Mouse (Mus musculus) neural tube, embryonic 15.5 days (tissue): ENCODE data around the gene Tmem210. TPM values are rescaled to one million over a fixed set of nuclear protein-coding genes. Genes with fewer than 3 reads are reported as not detected.

Experiments used
- ATAC-seq: fragments of 200-750 bp; cut with Nextera tagmentation; 2 replicates; pipeline ENCODE4 v1.8.0; 2017; ENCODE audit warnings: mild to moderate bottlenecking, moderate TSS enrichment, moderate library complexity; ENCODE audit not compliant: low FRiP score
- H3K27ac ChIP-seq: fragments of 300-500 bp; sonication (generic); replicated peaks from 2 replicates; pipeline ENCODE4 v1.5.1; 2015; ENCODE audit warnings: mild to moderate bottlenecking, inconsistent platforms
- H3K27me3 ChIP-seq: fragments of 300-500 bp; sonication (generic); replicated peaks from 2 replicates; pipeline ENCODE4 v1.6.1; 2015; ENCODE audit warnings: inconsistent platforms
- H3K36me3 ChIP-seq: fragments of 300-500 bp; sonication (generic); 2 replicates; pipeline ENCODE4 v1.6.1; 2015; ENCODE audit warnings: inconsistent platforms
- H3K4me1 ChIP-seq: fragments of 300-500 bp; sonication (generic); 2 replicates; pipeline ENCODE4 v1.6.1; 2015; ENCODE audit warnings: inconsistent platforms
- H3K4me2 ChIP-seq: fragments of 300-500 bp; sonication (generic); 2 replicates; pipeline ENCODE4 v1.6.1; 2015; ENCODE audit warnings: inconsistent platforms, mild to moderate bottlenecking, moderate library complexity
- H3K4me3 ChIP-seq: fragments of 300-500 bp; sonication (generic); replicated peaks from 2 replicates; pipeline ENCODE4 v1.5.1; 2015; ENCODE audit warnings: mild to moderate bottlenecking, inconsistent platforms
- H3K9ac ChIP-seq: fragments of 300-500 bp; sonication (generic); replicated peaks from 2 replicates; pipeline ENCODE4 v1.6.1; 2015; ENCODE audit warnings: mild to moderate bottlenecking, inconsistent platforms
- H3K9me3 ChIP-seq: fragments of 300-500 bp; sonication (generic); replicated peaks from 2 replicates; pipeline ENCODE4 v1.6.1; 2016; ENCODE audit warnings: inconsistent platforms
- WGBS: fragments of 180-500 bp; shearing (Covaris S2); methylation state at CpG from one replicate; pipeline ENCODE4 v1.1.7; 2015; ENCODE audit warnings: mixed read lengths; 5-methylcytosine and 5-hydroxymethylcytosine counted together
- polyA plus RNA-seq: library from polyadenylated mRNA; unstranded; fragments of >200 nt; fragmentation: Nextera tagmentation; extraction: Ambion mirVana; gene quantifications from 2 replicates; pipeline ENCODE4 v1.2.1, GENCODE M21; 2015

The Tmem210 gene
- polyA plus RNA-seq, 1 experiment from 2014 or later = not detected

GRCm38 (mm10) chr2:25326036-25326435, 38.1 kb downstream of the Tmem210 start:
- H3K4me1 ChIP-seq = peaks cover under 1% of the 10 kb centered on the region; the same call in 1 of the 2 replicates
- WGBS = 83% methylated on average over 2 of the region's 2 CpGs
- no peaks in the 10 kb centered on the region for H3K36me3 ChIP-seq
- no peak for ATAC-seq
- H3K9ac ChIP-seq = no peak overlapping the region
- peaks cover 18% of the 10 kb centered on the region for H3K27me3 ChIP-seq
- H3K9me3 ChIP-seq = no peaks in the 10 kb centered on the region
- H3K4me3 ChIP-seq = no peak overlapping the region
- H3K27ac ChIP-seq = no peak overlapping the region
- H3K4me2 ChIP-seq = no peak overlapping the region

GRCm38 (mm10) chr2:25328440-25328839, 40.5 kb downstream of the Tmem210 start:
- Histone ChIP-seq H3K4me3 (no peak overlapping the region), H3K4me1 (peaks cover 14% of the 10 kb centered on the region), H3K36me3 (no peaks in the 10 kb centered on the region), H3K4me2 (no peak overlapping the region), H3K27ac (no peak overlapping the region), H3K27me3 (no peaks in the 10 kb centered on the region; the same call in 1 of the 2 replicates), H3K9me3 (no peaks in the 10 kb centered on the region), H3K9ac (no peak overlapping the region)
- 30% methylated on average over 7 of the region's 7 CpGs for WGBS
- ATAC-seq = no peak

- whole genome bisulfite sequencing = 60% methylated on average over 9 of the region's 9 CpGs
- H3K27ac ChIP-seq = no peak overlapping the region
- peak overlapping the region; percentile 77 for H3K4me2 ChIP-seq
- H3K9ac ChIP-seq = peak overlapping the region; percentile 67; the same call in 1 of the 2 replicates
- H3K4me1 ChIP-seq = peaks cover 33% of the 10 kb centered on the region
- peak overlapping the region; percentile 72 for H3K4me3 ChIP-seq
- no peak for ATAC-seq
- H3K27me3 ChIP-seq = no peaks in the 10 kb centered on the region; the same call in 1 of the 2 replicates
- H3K9me3 ChIP-seq = no peaks in the 10 kb centered on the region
- peaks cover 26% of the 10 kb centered on the region for H3K36me3 ChIP-seq
Observed at GRCm38 (mm10) chr2:25331470-25331869, 43.5 kb downstream of the Tmem210 start.

GRCm38 (mm10) chr2:25332286-25333160, 44.6 kb downstream of the Tmem210 start, which contains the start of gene Man1b1:
Man1b1 (plus strand) TSS chr2:25332338.
- H3K4me3 ChIP-seq = peak within 1 kb of the TSS; percentile 72
- ATAC-seq = peak; percentile 99
- under 1% methylated on average over 76 of the region's 78 CpGs for WGBS
- H3K36me3 ChIP-seq = peaks cover 36% of the 10 kb centered on the region
- H3K9me3 ChIP-seq = no peaks in the 10 kb centered on the region
- H3K27me3 ChIP-seq = no peaks in the 10 kb centered on the region
- peak within 1 kb of the TSS; percentile 79 for H3K9ac ChIP-seq
- peak within 1 kb of the TSS; percentile 86 for H3K27ac ChIP-seq
- H3K4me2 ChIP-seq = peak within 1 kb of the TSS; percentile 82
- peaks cover 33% of the 10 kb centered on the region for H3K4me1 ChIP-seq

- peak overlapping the region; percentile 79 for H3K9ac ChIP-seq
- WGBS = 83% methylated on average over 2 of the region's 2 CpGs
- H3K36me3 ChIP-seq = peaks cover 47% of the 10 kb centered on the region
Observed at GRCm38 (mm10) chr2:25333569-25333968, 45.6 kb downstream of the Tmem210 start.

GRCm38 (mm10) chr2:25338303-25338702, 50.4 kb downstream of the Tmem210 start:
- H3K27ac ChIP-seq = no peak overlapping the region
- WGBS = 95% methylated on average over 6 of the region's 6 CpGs
- no peak overlapping the region for H3K9ac ChIP-seq
- H3K9me3 ChIP-seq = no peaks in the 10 kb centered on the region
- peaks cover 84% of the 10 kb centered on the region for H3K36me3 ChIP-seq
- no peaks in the 10 kb centered on the region for H3K27me3 ChIP-seq
- no peak overlapping the region for H3K4me2 ChIP-seq
- ATAC-seq = no peak
- no peak overlapping the region for H3K4me3 ChIP-seq
- H3K4me1 ChIP-seq = peaks cover 20% of the 10 kb centered on the region

More at GRCm38 (mm10) chr2:25333569-25333968, 45.6 kb downstream of the Tmem210 start:
- Histone ChIP-seq H3K27ac (no peak overlapping the region), H3K4me2 (peak overlapping the region; percentile 82), H3K9me3 (no peaks in the 10 kb centered on the region), H3K4me3 (peak overlapping the region; percentile 72), H3K27me3 (no peaks in the 10 kb centered on the region), H3K4me1 (peaks cover 33% of the 10 kb centered on the region)
- no peak for ATAC-seq

Other genes starting within 250 kb of the Tmem210 start
- gene Nsmf, start 233.8 kb upstream of the Tmem210 start, polyA plus RNA-seq = 149 and 173 TPM in 2 replicates
- 0.43 TPM in 1 of 2 replicates, not detected in the other for gene Entpd8, start 207.8 kb upstream of the Tmem210 start, polyA plus RNA-seq
- gene Noxa1, start 193.0 kb upstream of the Tmem210 start, polyA plus RNA-seq = 0.52 TPM in 1 of 2 replicates, not detected in the other
- 15.0 and 16.8 TPM in 2 replicates for gene Nrarp, start 107.4 kb upstream of the Tmem210 start, polyA plus RNA-seq
- 1.6 and 5.9 TPM in 2 replicates for gene Tor4a, start 91.3 kb upstream of the Tmem210 start, polyA plus RNA-seq
- gene Nelfb, start 76.7 kb upstream of the Tmem210 start, polyA plus RNA-seq = 101 and 105 TPM in 2 replicates
- gene Stpg3, start 73.5 kb upstream of the Tmem210 start, polyA plus RNA-seq = not detected in 2 replicates
- gene Fam166a, start 69.4 kb upstream of the Tmem210 start, polyA plus RNA-seq = not detected in 2 replicates
- gene Tubb4b, start 63.4 kb upstream of the Tmem210 start, polyA plus RNA-seq = 462 and 502 TPM in 2 replicates
- not detected in 2 replicates for gene Slc34a3, start 53.8 kb upstream of the Tmem210 start, polyA plus RNA-seq
- gene Rnf224, start 51.4 kb upstream of the Tmem210 start, polyA plus RNA-seq = not detected in 2 replicates
- gene Rnf208, start 45.9 kb upstream of the Tmem210 start, polyA plus RNA-seq = 158 and 190 TPM in 2 replicates
- 0.36 and 0.47 TPM in 2 replicates for gene Cysrt1, start 45.7 kb upstream of the Tmem210 start, polyA plus RNA-seq
- gene AL732309.1, start 41.3 kb upstream of the Tmem210 start, polyA plus RNA-seq = 4.3 and 4.6 TPM in 2 replicates
- gene Tmem203, start 32.7 kb upstream of the Tmem210 start, polyA plus RNA-seq = 17.5 and 17.7 TPM in 2 replicates
- 14.8 and 16.3 TPM in 2 replicates for gene Tprn, start 25.5 kb upstream of the Tmem210 start, polyA plus RNA-seq
- 177 and 183 TPM in 2 replicates for gene Ssna1, start 15.7 kb upstream of the Tmem210 start, polyA plus RNA-seq
- gene Anapc2, start 15.7 kb upstream of the Tmem210 start, polyA plus RNA-seq = 125 and 129 TPM in 2 replicates
- 0.22 and 0.26 TPM in 2 replicates for gene Lrrc26, start 1.8 kb downstream of the Tmem210 start, polyA plus RNA-seq
- gene Grin1, start 31.0 kb downstream of the Tmem210 start, polyA plus RNA-seq = 58.0 and 68.4 TPM in 2 replicates
- 43.5 and 46.6 TPM in 2 replicates for gene Man1b1, start 44.2 kb downstream of the Tmem210 start, polyA plus RNA-seq
- gene Dpp7, start 68.2 kb downstream of the Tmem210 start, polyA plus RNA-seq = 24.2 and 27.3 TPM in 2 replicates
- gene Uap1l1, start 77.5 kb downstream of the Tmem210 start, polyA plus RNA-seq = 8.5 and 14.0 TPM in 2 replicates
- gene Sapcd2, start 84.2 kb downstream of the Tmem210 start, polyA plus RNA-seq = 10.6 and 16.3 TPM in 2 replicates
- 9.6 TPM in 2 replicates for gene Entpd2, start 107.7 kb downstream of the Tmem210 start, polyA plus RNA-seq
- gene Npdc1, start 111.2 kb downstream of the Tmem210 start, polyA plus RNA-seq = 398 and 483 TPM in 2 replicates
- gene Fut7, start 135.1 kb downstream of the Tmem210 start, polyA plus RNA-seq = 0.13 and 0.38 TPM in 2 replicates
- gene Abca2, start 140.6 kb downstream of the Tmem210 start, polyA plus RNA-seq = 11.2 and 13.4 TPM in 2 replicates
- gene Clic3, start 168.7 kb downstream of the Tmem210 start, polyA plus RNA-seq = 1.8 and 2.0 TPM in 2 replicates
- gene Paxx, start 172.9 kb downstream of the Tmem210 start, polyA plus RNA-seq = 100 and 120 TPM in 2 replicates
- 40.1 and 116 TPM in 2 replicates for gene Ptgds, start 181.9 kb downstream of the Tmem210 start, polyA plus RNA-seq
- not detected in 2 replicates for gene Lcn12, start 205.8 kb downstream of the Tmem210 start, polyA plus RNA-seq
- 128 and 134 TPM in 2 replicates for gene Fbxw5, start 212.6 kb downstream of the Tmem210 start, polyA plus RNA-seq
- gene C8g, start 213.6 kb downstream of the Tmem210 start, polyA plus RNA-seq = 6.3 and 6.4 TPM in 2 replicates